Mouse (Mus musculus) lung, postnatal 0 days (tissue): ENCODE results near the gene Tulp2.

Experiments used
- CTCF ChIP-seq: IDR thresholded peaks from 2 replicates; pipeline ENCODE4 v1.5.1; 2016; ENCODE audit warnings: antibody characterized with exemption, mild to moderate bottlenecking
- EP300 ChIP-seq: IDR thresholded peaks from 2 replicates; pipeline ENCODE4 v1.6.1; 2016; ENCODE audit warnings: antibody characterized with exemption, mild to moderate bottlenecking, control low read depth

- TF ChIP-seq CTCF (no peak), EP300 (no peak)
Observed at GRCm38 (mm10) chr7:45463987-45464778, 17.5 kb upstream of the Tulp2 start.
